Mouse (Mus musculus) brain, embryonic 18.5 days (tissue): ENCODE measurements around the gene Sec14l1.

ENCODE experiments used
- DNase-seq: peaks from one replicate; pipeline ENCODE4 v3.0.0-alpha.2; 2012; ENCODE audit warnings: low read depth, low spot score

Gene Sec14l1

DNA sequence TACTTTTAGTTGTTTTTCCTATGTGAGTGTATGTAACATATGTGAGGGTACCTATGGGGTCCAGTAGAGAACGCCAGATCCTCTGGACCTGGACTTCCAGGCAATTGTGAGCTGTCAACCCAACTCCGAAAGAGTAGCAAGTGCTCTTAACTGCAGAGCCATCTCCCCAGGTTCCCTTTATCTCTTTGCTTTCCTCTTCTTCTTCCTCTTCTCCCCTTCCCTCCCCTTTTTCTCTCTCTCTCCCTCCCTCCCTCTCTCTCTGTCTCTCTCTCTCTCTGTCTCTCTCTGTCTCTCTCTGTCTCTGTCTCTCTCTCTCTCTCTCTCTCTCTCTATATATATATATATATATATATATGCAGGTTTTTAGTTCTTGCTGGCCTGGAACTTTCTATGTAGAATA, 7.1 kb upstream of the Sec14l1 start:
- DNase-seq: no peak

- no peak for DNase-seq
Measured at GRCm38 (mm10) chr11:117108595-117108994, 6.4 kb upstream of the Sec14l1 start.

DNA sequence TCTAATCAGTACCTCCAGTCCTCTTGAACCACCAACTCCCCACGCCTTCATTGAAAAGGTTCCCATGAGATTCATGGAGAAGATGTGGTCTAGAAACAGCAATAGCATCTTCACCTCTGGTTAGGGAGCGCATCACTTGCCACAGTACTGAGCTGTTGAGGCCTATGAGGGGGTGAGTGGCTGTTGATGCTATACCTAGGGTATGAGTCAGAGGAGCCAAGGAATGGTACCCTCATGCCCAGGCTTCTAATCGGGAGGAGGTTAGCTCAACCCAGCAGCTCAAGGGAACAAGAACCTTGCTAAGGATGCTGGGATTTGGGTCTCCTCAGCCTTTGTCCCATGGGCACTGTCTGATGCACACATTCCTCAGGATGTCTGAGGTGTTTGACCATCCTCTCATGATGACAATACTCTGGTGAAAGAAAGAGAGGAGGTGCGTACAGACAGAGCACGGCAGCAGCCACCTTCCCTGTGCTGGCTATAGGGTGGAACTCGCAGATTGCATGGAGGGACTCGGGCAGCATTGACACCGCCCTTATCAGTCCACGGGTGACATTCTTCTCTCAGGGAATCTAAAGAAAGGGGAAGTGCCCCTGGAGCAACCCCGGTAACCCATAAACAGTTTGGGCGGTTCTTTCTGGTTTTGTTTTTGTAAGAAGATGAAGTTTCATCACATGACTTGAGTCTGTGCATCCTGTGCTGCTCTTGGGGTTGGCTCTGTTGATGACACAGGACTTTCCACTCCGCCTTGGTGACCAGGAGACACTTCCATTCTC, 5.6 kb upstream of the Sec14l1 start:
- no peak for DNase-seq

- DNase-seq: no peak
Measured at GRCm38 (mm10) chr11:117111967-117112648, 2.9 kb upstream of the Sec14l1 start.

GRCm38 (mm10) chr11:117112649-117113051, 2.3 kb upstream of the Sec14l1 start:
- no peak for DNase-seq

- DNase-seq: no peak
Measured at GRCm38 (mm10) chr11:117113377-117113776, 1.6 kb upstream of the Sec14l1 start.

GRCm38 (mm10) chr11:117114231-117114591, 757 bp upstream of the Sec14l1 start:
- no peak for DNase-seq

DNA sequence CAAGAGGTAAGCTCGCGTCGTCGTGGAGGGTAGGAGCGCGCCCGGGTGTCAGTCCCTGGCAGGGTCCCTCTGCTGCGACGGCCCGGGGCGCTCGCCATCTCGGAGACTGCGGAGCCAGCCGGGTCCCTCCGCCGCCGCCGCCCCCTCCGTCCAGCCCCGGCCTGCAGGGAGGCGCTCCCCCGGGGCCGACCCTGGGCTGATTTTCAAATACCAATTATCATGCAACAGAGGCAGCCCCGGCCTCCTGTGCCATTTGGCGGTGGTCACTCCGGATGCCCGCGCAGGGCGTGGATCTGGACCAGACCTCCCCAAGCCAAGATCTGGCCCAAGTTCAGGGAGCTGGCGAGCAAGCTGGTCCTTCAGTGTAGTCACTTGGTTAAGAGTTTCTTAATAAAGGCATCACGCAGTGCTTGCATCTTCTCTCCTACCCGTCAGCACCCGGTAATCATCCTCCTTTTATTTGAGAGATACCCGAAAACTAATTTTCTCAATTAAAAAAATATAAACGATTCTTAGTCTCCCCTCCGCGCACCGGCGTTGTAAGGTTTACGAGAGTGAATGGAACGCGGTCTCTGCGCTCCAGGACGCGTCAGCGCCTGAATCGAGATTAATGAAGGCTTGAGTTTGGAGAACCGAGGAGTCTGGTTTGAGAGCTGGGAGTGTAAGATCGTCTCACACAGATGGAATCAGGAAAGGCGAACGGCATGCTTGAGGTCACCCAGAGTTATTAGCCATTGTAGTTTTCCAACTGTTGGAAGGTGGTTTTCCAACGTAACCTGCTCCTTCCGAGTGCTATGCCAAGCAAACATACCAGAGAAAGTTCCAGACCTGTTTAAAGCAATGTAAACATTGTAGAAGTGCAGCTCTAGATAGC, 615 bp downstream of the Sec14l1 start:
- no peak for DNase-seq

DNA sequence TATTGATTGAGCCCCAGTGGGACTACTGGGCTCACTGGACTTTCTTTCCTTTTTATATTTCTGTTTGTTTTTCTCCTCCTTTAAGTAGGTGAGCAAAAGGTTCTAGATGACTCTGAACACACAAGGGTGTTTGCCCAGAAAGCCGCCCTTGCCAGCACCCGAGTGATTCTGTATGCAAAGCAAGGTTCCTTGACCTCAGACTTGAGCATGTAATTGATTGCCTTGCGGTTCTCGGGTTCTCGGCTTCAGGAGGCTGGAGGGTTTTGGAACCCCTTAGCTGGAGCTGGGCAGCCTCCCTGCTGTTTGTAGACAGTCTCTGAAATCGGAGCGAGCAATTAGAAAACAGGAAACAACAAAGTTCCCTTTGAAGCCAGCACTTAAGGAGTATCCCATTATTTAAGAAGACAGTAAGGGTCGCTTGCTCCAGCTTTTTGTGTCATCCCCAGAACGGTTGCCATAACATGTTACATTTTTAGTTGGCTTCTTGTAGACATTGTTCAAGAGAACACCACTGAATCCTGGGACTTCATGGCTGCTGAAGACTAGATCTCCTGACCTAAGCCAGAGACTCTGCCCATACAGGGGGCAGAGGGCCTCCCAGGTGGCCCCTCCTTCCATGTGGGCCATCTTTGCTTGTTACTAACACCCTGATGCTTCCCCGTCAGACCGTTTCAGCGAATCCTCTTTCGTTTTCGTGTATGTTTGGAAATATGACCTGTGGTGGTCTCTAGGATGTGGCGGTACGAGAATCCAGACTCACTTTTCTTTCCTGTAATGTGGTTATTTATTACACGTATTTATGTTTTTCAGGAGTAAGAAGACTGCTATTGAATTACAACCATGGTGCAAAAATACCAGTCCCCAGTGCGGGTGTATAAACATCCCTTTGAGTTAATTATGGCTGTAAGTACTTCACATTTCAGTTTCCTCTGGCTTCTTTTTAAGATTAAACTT, 1.7 kb downstream of the Sec14l1 start:
- no peak for DNase-seq

GRCm38 (mm10) chr11:117117321-117117720, 2.4 kb downstream of the Sec14l1 start:
- no peak for DNase-seq

GRCm38 (mm10) chr11:117117791-117118190, 2.8 kb downstream of the Sec14l1 start:
- DNase-seq: no peak

DNA sequence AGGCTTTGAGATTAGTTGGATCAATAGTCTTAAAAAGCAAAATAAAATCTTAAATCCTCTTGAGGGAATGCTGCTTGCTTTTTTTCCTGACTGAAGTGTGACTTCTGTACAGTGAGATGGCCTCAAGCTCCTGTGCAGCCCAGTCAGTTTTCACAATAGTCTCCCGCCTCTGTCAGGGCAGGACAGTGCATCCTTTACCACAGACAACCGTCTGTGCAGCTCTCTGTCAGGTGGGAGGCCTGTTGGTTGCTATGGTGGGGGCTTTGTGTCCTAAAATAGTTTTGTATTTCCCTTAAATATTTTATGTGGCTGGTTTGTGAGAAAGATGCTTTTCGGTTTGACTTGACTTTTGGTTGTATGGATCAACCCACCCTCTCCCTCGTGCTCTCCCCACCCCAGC, 3.3 kb downstream of the Sec14l1 start:
- DNase-seq: no peak

DNA sequence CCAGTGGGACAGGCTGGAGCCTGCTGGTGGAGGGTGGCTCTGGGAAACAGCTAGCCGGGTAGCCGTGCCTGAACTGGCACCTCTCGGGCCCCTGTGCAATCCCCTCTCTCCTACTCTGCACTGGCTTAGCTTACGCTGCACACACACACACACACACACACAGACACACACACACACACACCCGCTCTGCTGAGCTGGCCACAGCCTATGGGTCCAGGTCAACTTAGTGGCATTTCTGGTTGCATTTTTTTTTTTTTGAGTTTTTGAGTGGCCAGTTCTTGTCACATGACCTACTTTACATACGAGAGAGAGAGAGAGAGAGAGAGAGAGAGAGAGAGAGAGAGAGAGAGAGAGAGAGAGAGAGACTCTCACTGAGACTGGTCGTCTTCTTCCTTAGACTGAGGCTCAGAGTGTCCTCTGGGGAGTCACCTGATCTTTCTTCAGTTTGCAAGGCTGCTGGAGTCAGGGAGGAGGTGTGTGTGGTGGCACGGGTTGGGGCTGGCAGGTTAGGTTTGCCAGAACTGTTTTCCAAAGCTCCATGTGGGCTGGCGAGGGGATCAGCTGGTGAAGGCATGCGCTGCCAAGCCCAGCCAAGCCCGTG, 3.9 kb downstream of the Sec14l1 start:
- DNase-seq: no peak

- no peak for DNase-seq
Measured at GRCm38 (mm10) chr11:117119723-117120122, 4.8 kb downstream of the Sec14l1 start.

DNA sequence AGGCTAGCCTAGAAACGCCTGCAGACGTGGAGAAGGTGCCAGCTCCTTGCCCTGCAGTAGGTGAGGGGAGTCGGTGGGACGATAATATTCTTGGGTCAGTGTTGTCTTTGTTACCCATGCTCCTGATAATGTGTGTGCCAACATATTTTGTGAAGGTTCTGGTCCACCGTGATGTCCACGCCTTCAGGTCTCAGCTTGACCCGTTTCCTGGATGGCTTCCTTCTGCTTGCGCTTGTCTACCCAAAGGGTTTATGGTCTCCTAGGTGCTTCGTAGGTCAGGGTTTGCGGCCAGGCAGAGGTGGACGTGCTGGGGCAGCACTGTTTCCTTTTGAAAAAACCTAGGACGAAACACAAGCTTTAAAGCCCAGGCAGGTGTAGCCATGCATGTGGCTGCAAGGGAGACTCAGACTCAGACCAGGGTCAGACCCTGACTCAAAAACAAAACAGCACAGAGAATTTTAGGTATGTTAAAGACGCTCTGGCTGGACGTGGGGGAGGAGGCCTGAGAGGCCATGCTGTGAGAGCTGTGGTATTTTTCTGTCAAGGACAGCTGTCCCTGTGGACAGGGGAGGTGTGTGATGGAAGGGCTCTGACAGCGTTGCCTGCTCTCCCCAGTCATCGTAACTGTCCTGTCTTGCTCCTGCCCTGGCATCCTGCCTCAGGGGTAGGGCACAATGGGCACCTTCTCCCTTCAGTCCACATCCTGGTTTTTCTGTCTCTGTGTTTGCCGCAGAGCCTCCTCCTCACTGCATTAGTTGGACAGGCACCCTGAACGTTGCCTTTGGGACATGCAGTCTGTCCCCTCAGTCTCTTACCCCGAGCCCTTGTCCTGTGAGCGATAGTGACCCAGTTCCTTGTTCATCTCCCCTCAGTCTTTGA, 5.6 kb downstream of the Sec14l1 start:
- no peak for DNase-seq

DNA sequence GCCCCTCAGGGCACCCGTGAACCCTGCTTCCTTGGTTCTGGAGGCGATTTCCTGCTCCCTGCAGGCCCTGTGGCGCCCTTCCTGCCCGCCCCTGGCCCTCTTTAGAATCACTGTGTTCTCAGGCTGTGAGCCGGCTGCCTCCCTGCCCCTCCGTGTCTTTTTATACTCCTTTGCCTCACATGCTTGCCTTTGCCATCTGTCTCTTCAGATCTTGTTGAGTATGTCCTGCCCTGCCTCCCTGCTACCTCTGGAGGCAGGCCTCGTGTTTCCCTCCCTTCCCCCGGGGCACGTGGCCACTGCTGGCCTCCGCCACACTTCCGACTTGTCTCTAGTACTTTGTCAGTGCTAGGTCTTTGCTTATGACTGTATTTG, 6.2 kb downstream of the Sec14l1 start:
- DNase-seq: no peak

DNA sequence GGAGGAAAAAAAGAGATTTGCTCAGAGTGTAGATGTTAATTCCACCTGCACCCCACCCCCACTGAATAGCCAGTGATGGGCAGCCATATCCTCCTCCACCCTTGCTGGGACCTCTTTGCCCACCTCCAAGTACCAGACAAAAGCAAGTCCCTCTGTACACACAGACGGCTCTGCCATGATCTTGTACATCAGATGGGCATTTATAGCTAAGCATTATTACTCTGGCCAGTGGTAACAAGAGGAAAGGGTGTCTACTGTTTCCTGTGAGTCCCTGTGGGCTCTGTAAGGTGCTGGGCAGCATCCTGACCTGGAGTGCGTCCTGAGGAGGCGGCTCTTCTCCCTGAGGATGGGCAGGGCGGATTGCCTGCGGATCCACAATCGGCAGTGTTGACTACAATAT, 7.0 kb downstream of the Sec14l1 start:
- DNase-seq: no peak

DNA sequence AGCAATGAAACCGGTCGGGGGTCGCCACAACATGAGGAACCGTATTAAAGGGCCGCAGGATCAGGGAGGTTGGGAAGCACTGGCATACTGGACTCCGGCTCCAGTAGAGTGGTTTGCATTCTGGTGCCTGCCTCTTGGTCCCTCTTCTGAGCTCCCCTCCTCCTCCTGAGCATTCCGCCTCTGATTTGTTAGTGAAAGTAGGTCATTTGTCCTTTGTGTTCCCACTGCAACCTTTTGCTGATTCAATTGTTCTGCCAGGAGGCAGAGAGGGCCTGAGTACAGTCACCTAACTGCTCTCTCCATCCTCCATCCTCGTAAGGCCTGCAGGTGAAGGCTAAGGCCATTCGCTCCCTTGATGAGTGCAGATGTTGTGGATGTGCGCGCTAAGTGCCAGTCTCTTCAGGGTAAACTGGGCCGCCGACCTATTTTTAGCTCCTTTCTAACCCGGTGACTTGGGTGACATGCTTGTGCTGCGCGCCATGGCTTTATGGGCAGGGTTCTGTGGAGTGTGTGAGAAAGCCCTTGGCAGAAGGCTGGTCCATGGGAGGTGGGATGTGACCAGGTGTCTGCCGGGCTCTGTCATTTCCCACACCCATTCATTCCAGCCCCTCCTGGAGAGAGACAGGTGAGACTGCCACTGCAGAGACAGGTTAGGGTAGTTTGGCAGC, 8.6 kb downstream of the Sec14l1 start:
- DNase-seq: no peak

DNA sequence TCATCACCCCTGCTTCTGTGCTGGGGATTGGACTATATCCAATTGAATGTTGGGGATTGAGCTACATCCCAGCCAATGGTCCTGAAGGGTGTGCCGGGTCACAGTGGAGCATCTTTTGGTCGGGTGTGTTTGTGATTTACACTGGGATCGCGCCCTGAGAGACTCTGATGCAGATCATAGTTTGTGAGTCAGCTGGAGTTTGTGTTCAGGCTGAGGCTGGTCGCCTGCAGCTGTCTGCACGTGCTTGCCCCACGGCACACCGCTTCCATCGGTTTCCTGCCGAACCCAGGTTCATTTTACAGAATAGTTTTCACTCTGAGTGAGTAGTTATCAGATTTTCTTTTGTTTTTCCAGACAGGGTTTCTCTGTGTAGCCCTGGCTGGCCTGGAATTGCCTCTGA, 9.6 kb downstream of the Sec14l1 start:
- DNase-seq: no peak
